Mouse (Mus musculus): Measurements from ENCODE around the gene Ercc6. TPM values are rescaled to one million over a fixed set of nuclear protein-coding genes. Genes with fewer than 3 reads are reported as not detected.

The Ercc6 gene
- polyA plus RNA-seq (2012; ENCODE audit: low replicate concordance): 1.7 and 2.8 TPM in 2 replicates

GRCm38 (mm10) chr14:32513336-32514032, at the start of gene Ercc6:
Ercc6 (plus strand) TSS chr14:32513521.

GRCm38 (mm10) chr14:32464601-32465505, 48.5 kb upstream of the Ercc6 start, which contains the start of gene Slc18a3:
Slc18a3 (minus strand) TSS chr14:32464850.

GRCm38 (mm10) chr14:32465889-32466288, 47.4 kb upstream of the Ercc6 start, which contains the start of gene Chat:
Chat (minus strand) TSS chr14:32465989.

GRCm38 (mm10) chr14:32599290-32600041, 86.1 kb downstream of the Ercc6 start, which contains the start of gene Prrxl1:
Prrxl1 (plus strand) TSS chr14:32599407.

Other genes starting within 250 kb of the Ercc6 start
- 0.08 and 0.35 TPM in 2 replicates for gene Ogdhl, start 191.5 kb upstream of the Ercc6 start, polyA plus RNA-seq (2012; ENCODE audit: low replicate concordance)
- gene 1700024G13Rik, start 125.1 kb upstream of the Ercc6 start, polyA plus RNA-seq (2012; ENCODE audit: low replicate concordance): not detected in 2 replicates
- gene Slc18a3, start 48.7 kb upstream of the Ercc6 start, polyA plus RNA-seq (2012; ENCODE audit: low replicate concordance): not detected in 2 replicates
- gene Chat, start 47.5 kb upstream of the Ercc6 start, polyA plus RNA-seq (2012; ENCODE audit: low replicate concordance): not detected in 2 replicates
- not detected in 2 replicates for gene Prrxl1, start 85.9 kb downstream of the Ercc6 start, polyA plus RNA-seq (2012; ENCODE audit: low replicate concordance)
- 0.15 and 0.41 TPM in 2 replicates for gene 3425401B19Rik, start 171.8 kb downstream of the Ercc6 start, polyA plus RNA-seq (2012; ENCODE audit: low replicate concordance)

Measured in leukemia stem cell, adult 10-12 weeks (primary cell).